Mouse (Mus musculus): ENCODE measurements around the gene Eif1ad. TPM values are rescaled to one million over a fixed set of nuclear protein-coding genes. Genes with fewer than 3 reads are reported as not detected.
"Not testable (repeated sequence)": the region's sequence is repeated elsewhere in the genome, so short reads cannot be mapped to it uniquely, and the experiment has no call there.

The Eif1ad gene
- total RNA-seq (2021): 10 to 100 TPM; 24.4 to 24.5 TPM
- long read RNA-seq, experiment 1, transcript Eif1ad-201 (6 exons, 2,556 nt): major isoform, 20 of 22 reads
- long read RNA-seq, experiment 1, partial matches to known transcripts: 0 of 22 reads
- long read RNA-seq, experiment 1, other reads (novel, unspliced or antisense): 2 of 22 reads
- long read RNA-seq, experiment 2, transcript Eif1ad-201 (6 exons, 2,556 nt): major isoform, 28 of 34 reads
- long read RNA-seq, experiment 2, partial matches to known transcripts: 2 of 34 reads
- long read RNA-seq, experiment 2, other reads (novel, unspliced or antisense): 4 of 34 reads

GRCm38 (mm10) chr19:5366175-5367052 is at the start of gene Eif1ad:
Gene Eif1ad, plus strand, starts transcription at chr19:5366741.
- peak; percentile 87 to 90 for DNase-seq (ENCODE audit: low spot score in 2 of 2)

GRCm38 (mm10) chr19:5323801-5324200 is 42.7 kb upstream of the Eif1ad start:
- DNase-seq (ENCODE audit: low spot score in 2 of 2): no peak

- no peak for DNase-seq (ENCODE audit: low spot score in 2 of 2)
Observed at GRCm38 (mm10) chr19:5327970-5328369, 38.6 kb upstream of the Eif1ad start.

GRCm38 (mm10) chr19:5334741-5335140 is 31.8 kb upstream of the Eif1ad start:
- no peak for DNase-seq (ENCODE audit: low spot score in 2 of 2)

GRCm38 (mm10) chr19:5335441-5335840 is 31.1 kb upstream of the Eif1ad start, which contains the start of gene Catsper1:
Gene Catsper1, plus strand, starts transcription at chr19:5335741.
- DNase-seq (ENCODE audit: low spot score in 2 of 2): no peak

- peak; percentile 75 to 80 for DNase-seq (ENCODE audit: low spot score in 2 of 2)
Observed at GRCm38 (mm10) chr19:5337975-5338374, 28.6 kb upstream of the Eif1ad start.

GRCm38 (mm10) chr19:5341360-5341759 is 25.2 kb upstream of the Eif1ad start:
- no peak for DNase-seq (ENCODE audit: low spot score in 2 of 2)

GRCm38 (mm10) chr19:5345297-5346131 is 21.0 kb upstream of the Eif1ad start:
- DNase-seq (ENCODE audit: low spot score in 2 of 2): no peak

- no peak for DNase-seq (ENCODE audit: low spot score in 2 of 2)
Observed at GRCm38 (mm10) chr19:5348064-5348463, 18.5 kb upstream of the Eif1ad start.

- DNase-seq (ENCODE audit: low spot score in 2 of 2): peak in 1 of 2 experiments; percentile 17
Observed at GRCm38 (mm10) chr19:5348526-5349501, 17.7 kb upstream of the Eif1ad start.

- not testable (repeated sequence) for DNase-seq (ENCODE audit: low spot score in 2 of 2)
Observed at GRCm38 (mm10) chr19:5349502-5349873, 17.1 kb upstream of the Eif1ad start, which contains the start of gene Cst6. Gene Cst6, minus strand, starts transcription at chr19:5349574.

GRCm38 (mm10) chr19:5353609-5354008 is 12.9 kb upstream of the Eif1ad start:
- no peak for DNase-seq (ENCODE audit: low spot score in 2 of 2)

GRCm38 (mm10) chr19:5356080-5356479 is 10.5 kb upstream of the Eif1ad start:
- no peak for DNase-seq (ENCODE audit: low spot score in 2 of 2)

- no peak for DNase-seq (ENCODE audit: low spot score in 2 of 2)
Observed at GRCm38 (mm10) chr19:5362186-5362585, 4.4 kb upstream of the Eif1ad start.

- DNase-seq (ENCODE audit: low spot score in 2 of 2): no peak
Observed at GRCm38 (mm10) chr19:5364124-5364523, 2.4 kb upstream of the Eif1ad start.

- DNase-seq (ENCODE audit: low spot score in 2 of 2): peak in 1 of 2 experiments; percentile 15
Observed at GRCm38 (mm10) chr19:5365751-5366150, 790 bp upstream of the Eif1ad start.

GRCm38 (mm10) chr19:5367053-5367359 is 465 bp downstream of the Eif1ad start, which contains the start of gene Banf1:
Gene Banf1, minus strand, starts transcription at chr19:5367168.
- DNase-seq (ENCODE audit: low spot score in 2 of 2): no peak

GRCm38 (mm10) chr19:5367455-5367854 is 914 bp downstream of the Eif1ad start:
- no peak for DNase-seq (ENCODE audit: low spot score in 2 of 2)

GRCm38 (mm10) chr19:5370932-5371331 is 4.4 kb downstream of the Eif1ad start:
- no peak for DNase-seq (ENCODE audit: low spot score in 2 of 2)

- no peak for DNase-seq (ENCODE audit: low spot score in 2 of 2)
Observed at GRCm38 (mm10) chr19:5372724-5373123, 6.2 kb downstream of the Eif1ad start.

Data from adrenal gland, adult 18-20 months (tissue).